Mouse (Mus musculus): ENCODE measurements around the gene Erc2. TPM values are rescaled to one million over a fixed set of nuclear protein-coding genes. Genes with fewer than 3 reads are reported as not detected.

Gene Erc2
- polyA plus RNA-seq, 1 experiment from 2014 or later, result 1.3 TPM

- no peak overlapping the region for H3K9ac ChIP-seq
- no peak for ATAC-seq (ENCODE audit: insufficient read depth)
- no peak overlapping the region for H3K27ac ChIP-seq (replicated peaks)
- no peak overlapping the region for H3K4me2 ChIP-seq
- H3K4me3 ChIP-seq (replicated peaks), result no peak overlapping the region
- H3K27me3 ChIP-seq, result no peaks in the 10 kb centered on the region
- no peaks in the 10 kb centered on the region for H3K4me1 ChIP-seq (replicated peaks)
- no peaks in the 10 kb centered on the region for H3K9me3 ChIP-seq (replicated peaks)
- no peaks in the 10 kb centered on the region for H3K36me3 ChIP-seq (replicated peaks)
- 67% methylated on average over 11 of the region's 11 CpGs for WGBS (ENCODE audit: insufficient replicate concordance)
These were observed 798.4 kb downstream of the Erc2 start for GRCm38 (mm10) chr14:28420596-28420995.

- no peak overlapping the region for H3K27ac ChIP-seq (replicated peaks)
- no peaks in the 10 kb centered on the region for H3K36me3 ChIP-seq (replicated peaks)
- WGBS (ENCODE audit: insufficient replicate concordance), result 54% methylated on average over 2 of the region's 2 CpGs
- no peaks in the 10 kb centered on the region for H3K4me1 ChIP-seq (replicated peaks)
- H3K4me2 ChIP-seq, result no peak overlapping the region
- H3K9ac ChIP-seq, result no peak overlapping the region
- H3K27me3 ChIP-seq, result no peaks in the 10 kb centered on the region
- ATAC-seq (ENCODE audit: insufficient read depth), result no peak
- no peak overlapping the region for H3K4me3 ChIP-seq (replicated peaks)
- no peaks in the 10 kb centered on the region for H3K9me3 ChIP-seq (replicated peaks)
These were observed 804.4 kb downstream of the Erc2 start for GRCm38 (mm10) chr14:28426610-28427009.

GRCm38 (mm10) chr14:28431703-28432309, 809.6 kb downstream of the Erc2 start:
- H3K9ac ChIP-seq, result no peak overlapping the region

DNA sequence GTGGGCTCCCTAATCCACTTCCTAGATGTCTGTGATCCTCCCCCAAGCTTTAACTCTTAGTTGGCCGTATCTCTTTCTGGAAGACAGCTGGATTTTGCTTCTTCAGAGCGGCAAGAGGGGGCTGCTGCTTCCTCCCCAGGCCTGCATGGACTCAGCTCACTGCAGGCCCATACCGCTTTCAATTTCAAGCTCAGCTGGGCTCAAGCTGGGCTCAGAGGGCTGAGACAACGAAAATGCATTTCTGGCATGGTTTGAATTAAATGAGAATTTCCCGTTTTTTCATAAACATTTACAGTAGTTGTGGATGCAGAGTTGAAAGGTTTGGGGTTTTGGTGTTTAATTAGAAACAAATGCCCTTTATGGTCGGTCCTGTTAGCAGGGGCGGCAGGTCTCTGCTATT, 812.8 kb downstream of the Erc2 start:
- H3K4me3 ChIP-seq (replicated peaks), result no peak overlapping the region
- H3K4me1 ChIP-seq (replicated peaks), result no peaks in the 10 kb centered on the region
- H3K27me3 ChIP-seq, result no peaks in the 10 kb centered on the region
- no peak overlapping the region for H3K4me2 ChIP-seq
- 52% methylated on average over 7 of the region's 7 CpGs for WGBS (ENCODE audit: insufficient replicate concordance)
- no peak overlapping the region for H3K27ac ChIP-seq (replicated peaks)
- ATAC-seq (ENCODE audit: insufficient read depth), result no peak
- no peaks in the 10 kb centered on the region for H3K36me3 ChIP-seq (replicated peaks)
- H3K9ac ChIP-seq, result no peak overlapping the region
- no peaks in the 10 kb centered on the region for H3K9me3 ChIP-seq (replicated peaks)

More at GRCm38 (mm10) chr14:28431703-28432309, 809.6 kb downstream of the Erc2 start:
- H3K4me3 ChIP-seq (replicated peaks), result no peak overlapping the region
- no peak for ATAC-seq (ENCODE audit: insufficient read depth)
- WGBS (ENCODE audit: insufficient replicate concordance), result 54% methylated on average over 7 of the region's 7 CpGs
- H3K4me2 ChIP-seq, result no peak overlapping the region
- no peaks in the 10 kb centered on the region for H3K36me3 ChIP-seq (replicated peaks)
- H3K4me1 ChIP-seq (replicated peaks), result no peaks in the 10 kb centered on the region
- no peaks in the 10 kb centered on the region for H3K27me3 ChIP-seq
- no peaks in the 10 kb centered on the region for H3K9me3 ChIP-seq (replicated peaks)
- H3K27ac ChIP-seq (replicated peaks), result no peak overlapping the region

- Histone ChIP-seq H3K27ac (replicated peaks) (no peak overlapping the region), H3K4me1 (replicated peaks) (no peaks in the 10 kb centered on the region), H3K9ac (no peak overlapping the region), H3K4me2 (no peak overlapping the region), H3K27me3 (no peaks in the 10 kb centered on the region), H3K4me3 (replicated peaks) (no peak overlapping the region), H3K9me3 (replicated peaks) (no peaks in the 10 kb centered on the region), H3K36me3 (replicated peaks) (no peaks in the 10 kb centered on the region)
- ATAC-seq (ENCODE audit: insufficient read depth), result no peak
- 65% methylated on average over 6 of the region's 6 CpGs for WGBS (ENCODE audit: insufficient replicate concordance)
These were observed 816.9 kb downstream of the Erc2 start for GRCm38 (mm10) chr14:28439171-28439570.

- Histone ChIP-seq H3K36me3 (replicated peaks) (no peaks in the 10 kb centered on the region), H3K4me3 (replicated peaks) (no peak overlapping the region), H3K9me3 (replicated peaks) (no peaks in the 10 kb centered on the region), H3K4me2 (no peak overlapping the region), H3K4me1 (replicated peaks) (no peaks in the 10 kb centered on the region), H3K9ac (no peak overlapping the region), H3K27me3 (no peaks in the 10 kb centered on the region), H3K27ac (replicated peaks) (no peak overlapping the region)
- no peak for ATAC-seq (ENCODE audit: insufficient read depth)
- WGBS (ENCODE audit: insufficient replicate concordance), result 47% methylated on average over 14 of the region's 14 CpGs
These were observed 819.2 kb downstream of the Erc2 start for GRCm38 (mm10) chr14:28441240-28441967.

DNA sequence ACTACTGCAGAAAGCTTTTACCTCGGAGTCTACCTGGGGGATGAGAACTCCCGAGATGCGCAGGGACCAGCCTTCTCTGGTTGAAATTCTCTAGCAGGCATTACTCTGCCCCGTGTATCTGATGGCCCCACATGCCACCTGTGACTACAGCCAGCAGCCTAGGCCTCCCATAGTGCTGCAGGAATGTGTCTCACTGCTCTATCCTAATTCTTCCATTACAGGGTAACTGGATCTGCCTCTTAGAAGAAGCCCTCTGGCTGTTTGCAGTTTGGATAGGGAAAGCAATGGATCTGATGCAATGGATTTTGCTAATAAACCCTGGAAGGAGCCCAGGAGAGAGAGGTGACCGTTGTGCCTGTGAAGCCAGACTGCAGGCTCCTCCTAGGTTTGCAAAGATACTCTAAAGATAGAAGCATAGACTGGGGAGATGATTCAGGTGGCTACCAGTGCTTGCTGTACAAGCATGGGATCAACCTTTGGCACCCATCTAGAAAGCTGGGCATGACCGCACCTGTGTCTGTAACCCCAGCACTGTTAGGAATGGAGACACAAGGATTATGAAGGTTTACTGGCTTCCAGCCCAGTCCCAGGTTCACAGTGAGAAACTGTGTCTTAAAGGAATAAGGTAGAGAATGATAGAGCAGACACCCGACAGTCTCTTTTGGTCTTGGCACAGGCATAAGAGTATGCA, 821.2 kb downstream of the Erc2 start:
- Histone ChIP-seq H3K4me1 (replicated peaks) (no peaks in the 10 kb centered on the region), H3K9ac (no peak overlapping the region), H3K36me3 (replicated peaks) (no peaks in the 10 kb centered on the region), H3K27ac (replicated peaks) (no peak overlapping the region), H3K27me3 (no peaks in the 10 kb centered on the region), H3K4me3 (replicated peaks) (no peak overlapping the region), H3K4me2 (no peak overlapping the region), H3K9me3 (replicated peaks) (no peaks in the 10 kb centered on the region)
- WGBS (ENCODE audit: insufficient replicate concordance), result 59% methylated on average over 7 of the region's 7 CpGs
- ATAC-seq (ENCODE audit: insufficient read depth), result no peak

DNA sequence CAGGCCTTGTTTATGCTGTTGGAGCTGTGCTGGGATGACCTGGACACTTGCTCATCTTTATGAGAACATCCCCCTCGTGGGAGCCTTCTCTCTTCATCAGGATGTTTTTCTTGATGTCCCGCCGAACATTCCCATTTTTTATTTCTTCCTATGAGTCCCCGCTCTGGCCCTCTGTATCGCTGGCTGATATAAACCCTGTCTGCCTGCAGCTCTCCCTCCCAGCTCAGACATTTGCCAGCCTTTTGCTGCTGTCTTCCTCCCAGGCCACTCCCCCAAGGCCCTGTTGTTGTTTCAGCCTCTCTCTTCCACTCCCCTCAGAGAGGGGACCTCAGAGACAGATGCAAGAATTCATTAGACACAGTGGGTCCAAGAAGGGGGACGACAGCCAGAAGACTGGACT, 823.5 kb downstream of the Erc2 start:
- WGBS (ENCODE audit: insufficient replicate concordance), result 57% methylated on average over 6 of the region's 6 CpGs
- no peak overlapping the region for H3K4me2 ChIP-seq

DNA sequence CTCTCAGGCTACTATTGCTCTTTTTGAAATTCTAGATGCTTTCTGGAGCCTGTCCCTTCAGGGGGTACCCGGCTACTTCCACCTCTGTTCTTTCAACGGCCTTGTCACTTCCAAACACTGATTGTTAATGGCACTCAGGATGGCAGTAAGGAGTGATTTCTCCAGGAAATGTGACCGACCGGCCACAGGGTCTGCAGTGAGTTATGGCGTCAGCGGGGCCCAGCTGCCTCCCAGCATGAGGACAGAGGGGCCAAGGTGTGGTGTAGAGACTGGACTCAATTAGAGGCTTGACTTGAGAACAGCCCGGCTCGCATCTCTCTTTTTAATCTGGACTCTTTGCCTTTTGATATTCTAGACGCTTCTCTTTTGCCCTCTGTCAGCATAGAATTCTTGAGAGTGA, 829.5 kb downstream of the Erc2 start:
- no peak for ATAC-seq (ENCODE audit: insufficient read depth)
- 46% methylated on average over 9 of the region's 9 CpGs for WGBS (ENCODE audit: insufficient replicate concordance)
- H3K27me3 ChIP-seq, result no peaks in the 10 kb centered on the region
- no peak overlapping the region for H3K9ac ChIP-seq
- H3K27ac ChIP-seq (replicated peaks), result no peak overlapping the region
- H3K4me3 ChIP-seq (replicated peaks), result no peak overlapping the region
- no peaks in the 10 kb centered on the region for H3K36me3 ChIP-seq (replicated peaks)
- H3K4me2 ChIP-seq, result no peak overlapping the region
- H3K9me3 ChIP-seq (replicated peaks), result no peaks in the 10 kb centered on the region
- H3K4me1 ChIP-seq (replicated peaks), result no peaks in the 10 kb centered on the region

More for the DNA sequence above, 823.5 kb downstream of the Erc2 start:
- H3K36me3 ChIP-seq (replicated peaks), result no peaks in the 10 kb centered on the region
- no peak overlapping the region for H3K4me3 ChIP-seq (replicated peaks)
- H3K9me3 ChIP-seq (replicated peaks), result no peaks in the 10 kb centered on the region
- no peaks in the 10 kb centered on the region for H3K4me1 ChIP-seq (replicated peaks)
- no peaks in the 10 kb centered on the region for H3K27me3 ChIP-seq
- no peak for ATAC-seq (ENCODE audit: insufficient read depth)
- H3K9ac ChIP-seq, result no peak overlapping the region
- no peak overlapping the region for H3K27ac ChIP-seq (replicated peaks)

DNA sequence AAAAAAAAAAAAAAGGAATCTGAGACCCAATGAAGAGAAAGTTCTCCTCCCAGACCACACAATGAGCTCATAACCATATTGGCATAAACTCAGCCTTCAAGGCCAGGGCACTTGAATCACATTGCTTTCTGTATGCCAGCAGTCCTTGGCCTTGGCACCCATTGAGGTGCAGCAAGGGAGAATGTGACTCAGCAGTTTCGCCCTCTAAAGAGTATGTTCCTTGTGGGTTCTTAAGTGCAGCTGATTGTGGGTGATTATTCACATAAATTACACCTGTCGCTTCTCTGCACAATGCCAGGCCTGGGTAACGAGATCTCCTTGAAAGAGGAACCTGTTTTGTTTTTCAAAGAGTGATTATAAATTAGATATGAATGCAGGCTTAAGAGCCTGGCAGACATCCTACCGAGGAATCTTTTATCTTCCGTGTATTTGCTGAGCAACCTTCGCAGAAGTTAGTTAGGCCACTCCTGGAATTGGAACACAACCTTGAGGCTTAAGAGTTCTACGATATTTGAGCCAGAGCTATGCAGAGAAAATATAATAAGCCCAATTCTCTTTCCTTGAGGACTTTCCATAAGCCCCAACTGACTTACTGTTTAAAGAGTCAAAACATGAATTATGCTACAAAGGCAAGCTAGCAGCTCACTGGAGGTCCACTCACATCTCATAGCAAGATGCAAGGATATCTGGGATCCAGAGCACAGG, 834.3 kb downstream of the Erc2 start:
- H3K9ac ChIP-seq, result no peak overlapping the region
- no peaks in the 10 kb centered on the region for H3K36me3 ChIP-seq (replicated peaks)
- WGBS (ENCODE audit: insufficient replicate concordance), result 43% methylated on average over 7 of the region's 7 CpGs
- H3K4me2 ChIP-seq, result no peak overlapping the region
- no peak for ATAC-seq (ENCODE audit: insufficient read depth)
- H3K27me3 ChIP-seq, result no peaks in the 10 kb centered on the region
- H3K27ac ChIP-seq (replicated peaks), result no peak overlapping the region
- H3K4me1 ChIP-seq (replicated peaks), result no peaks in the 10 kb centered on the region
- no peaks in the 10 kb centered on the region for H3K9me3 ChIP-seq (replicated peaks)
- no peak overlapping the region for H3K4me3 ChIP-seq (replicated peaks)

GRCm38 (mm10) chr14:28457428-28457827, 835.2 kb downstream of the Erc2 start:
- Histone ChIP-seq H3K4me3 (replicated peaks) (no peak overlapping the region), H3K36me3 (replicated peaks) (no peaks in the 10 kb centered on the region), H3K9me3 (replicated peaks) (no peaks in the 10 kb centered on the region), H3K4me1 (replicated peaks) (no peaks in the 10 kb centered on the region), H3K27me3 (no peaks in the 10 kb centered on the region), H3K4me2 (no peak overlapping the region), H3K9ac (no peak overlapping the region), H3K27ac (replicated peaks) (no peak overlapping the region)
- WGBS (ENCODE audit: insufficient replicate concordance), result 44% methylated on average over 3 of the region's 3 CpGs
- no peak for ATAC-seq (ENCODE audit: insufficient read depth)

Data from liver, embryonic 15.5 days (tissue).